Mouse (Mus musculus): ENCODE measurements around the gene Casq2.
A peak's percentile ranks its signal among the peaks of the same experiment; 100 is the strongest.

DNA sequence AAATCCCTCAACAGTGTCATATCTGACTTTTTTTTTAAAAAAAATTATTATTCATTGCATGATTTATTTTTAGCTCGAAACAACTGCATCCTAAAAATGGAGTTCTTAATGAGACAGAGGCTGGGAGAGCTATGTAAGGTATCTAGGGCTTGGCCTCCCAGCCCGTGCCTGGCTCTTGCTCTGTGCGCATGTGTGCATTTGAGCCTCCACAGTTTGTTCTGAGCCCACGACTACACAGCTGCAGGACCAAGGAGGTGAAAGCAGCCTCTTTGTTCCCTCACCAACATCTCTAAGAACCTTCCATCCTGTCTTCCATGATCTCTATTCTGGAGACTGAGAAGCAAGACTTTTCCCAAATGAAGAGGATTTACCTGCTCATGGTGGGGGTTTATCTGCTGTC is at the start of gene Casq2:
- TF ChIP-seq CTCF (IDR thresholded peaks at IDR 0.05) = no peak
- TF ChIP-seq EP300 (IDR thresholded peaks at IDR 0.05; ENCODE audit: insufficient read depth, low read depth, low read length) = no peak
- TF ChIP-seq POLR2A (IDR thresholded peaks at IDR 0.05; ENCODE audit: insufficient read depth, low read depth, low read length) = peak; percentile 81
